Mouse (Mus musculus) heart, adult 2 months (tissue): Measurements from ENCODE around the gene Tmem236. TPM values are rescaled to one million over a fixed set of nuclear protein-coding genes. Genes with fewer than 3 reads are reported as not detected.
A peak's percentile ranks its signal among the peaks of the same experiment; 100 is the strongest.
"Not testable (repeated sequence)": the region's sequence is repeated elsewhere in the genome, so short reads cannot be mapped to it uniquely, and the experiment has no call there.

Experiments
- DNase-seq, 2 experiments: peaks; one replicate each; pipeline ENCODE4 v3.0.0; 2021
- H3K27ac ChIP-seq: fragments of 200-600 bp; 2 replicates; pipeline ENCODE4 v1.8.1; 2022
- H3K27me3 ChIP-seq: fragments of 200-500 bp; 2 replicates; pipeline ENCODE4 v1.6.1; 2012; ENCODE audit warnings: mild to moderate bottlenecking, low read length, inconsistent platforms, mixed read lengths; ENCODE audit not compliant: control insufficient read depth, insufficient read depth
- H3K36me3 ChIP-seq: fragments of 200-500 bp; 2 replicates; pipeline ENCODE4 v1.6.1; 2012; ENCODE audit warnings: low read length, inconsistent platforms; ENCODE audit not compliant: control insufficient read depth, insufficient read depth
- H3K4me1 ChIP-seq: fragments of 200-500 bp; 2 replicates; pipeline ENCODE4 v1.6.1; 2011; ENCODE audit warnings: low read length; ENCODE audit not compliant: control insufficient read depth, insufficient read depth
- H3K4me3 ChIP-seq: fragments of 200-600 bp; 2 replicates; pipeline ENCODE4 v1.8.1; 2022
- H3K79me2 ChIP-seq: fragments of 200-500 bp; replicated peaks from 2 replicates; pipeline ENCODE4 v1.6.1; 2012; ENCODE audit warnings: mild to moderate bottlenecking, inconsistent platforms, low read length, moderate library complexity, mixed read lengths; ENCODE audit not compliant: control insufficient read depth, insufficient read depth
- H3K9ac ChIP-seq: fragments of 200-500 bp; 2 replicates; pipeline ENCODE4 v1.6.1; 2012; ENCODE audit warnings: low read depth, mild to moderate bottlenecking, control low read depth, inconsistent platforms, low read length, mixed read lengths
- CTCF ChIP-seq: fragments of 200-600 bp; IDR thresholded peaks from 2 replicates; pipeline ENCODE4 v1.8.1; 2022; ENCODE audit warnings: antibody characterized with exemption, mild to moderate bottlenecking, moderate library complexity
- EP300 ChIP-seq: fragments of 200-500 bp; IDR thresholded peaks from 2 replicates; pipeline ENCODE4 v1.6.1; 2011; ENCODE audit warnings: low read depth, low read length, control low read depth; ENCODE audit not compliant: insufficient read depth
- POLR2A ChIP-seq: fragments of 200-500 bp; IDR thresholded peaks from 2 replicates; pipeline ENCODE4 v1.6.1; 2011; ENCODE audit warnings: mild to moderate bottlenecking, low read depth, low read length, control low read depth; ENCODE audit not compliant: insufficient read depth
- WGBS: fragments of 180-500 bp; shearing (Covaris S2); methylation state at CpG from one replicate; pipeline ENCODE4 v1.1.7; 2018; 5-methylcytosine and 5-hydroxymethylcytosine counted together
- intact Hi-C: fragments of 180-260 bp; cut with DNase I; formaldehyde crosslinking; loops from one replicate; pipeline ENCODE4 v1.15.1; 2025
- polyA plus RNA-seq: library from polyadenylated mRNA; depleted of rRNA; stranded (reverse); fragments of >200 nt; gene quantifications from 2 replicates; pipeline ENCODE4 v1.2.3, GENCODE M21; 2012
- total RNA-seq, 2 experiments: library from RNA; stranded (reverse); gene quantifications; 2 replicates each; pipeline ENCODE4 v1.2.3; 2021

Tmem236 gene
- total and polyA plus RNA-seq, 3 experiments: 0.08 TPM; not detected in 2

DNA sequence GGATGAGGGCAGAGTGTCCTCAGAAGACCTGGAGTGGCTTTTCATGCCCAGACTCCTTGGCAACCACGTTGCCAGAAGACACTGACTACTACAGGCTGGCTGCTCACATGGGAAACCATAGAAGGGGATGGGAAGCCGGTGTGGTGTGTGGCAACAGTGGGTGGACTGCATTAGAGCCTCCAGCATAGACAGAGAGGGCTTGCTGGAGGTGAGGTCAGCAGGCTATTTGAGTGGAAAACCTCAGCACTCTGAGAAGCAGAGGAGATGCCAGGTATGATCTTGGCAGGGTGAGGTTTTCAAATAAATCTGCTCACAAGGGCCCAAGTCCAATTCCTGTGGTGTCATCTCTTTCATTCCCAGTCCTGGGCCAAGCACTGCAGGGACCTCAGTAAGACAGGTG is 25.3 kb downstream of the Tmem236 start:
- TF ChIP-seq CTCF (no peak), EP300 (no peak), POLR2A (no peak)
- Histone ChIP-seq H3K4me3 (no peak overlapping the region), H3K79me2 (no peaks in the 10 kb centered on the region), H3K4me1 (no peaks in the 10 kb centered on the region), H3K27ac (no peak overlapping the region), H3K36me3 (no peaks in the 10 kb centered on the region), H3K9ac (no peak overlapping the region), H3K27me3 (no peaks in the 10 kb centered on the region)
- 34% methylated on average over 2 of the region's 2 CpGs for WGBS
- intact Hi-C loops: no loop called here
- peak in 1 of 2 experiments; percentile 20 for DNase-seq

DNA sequence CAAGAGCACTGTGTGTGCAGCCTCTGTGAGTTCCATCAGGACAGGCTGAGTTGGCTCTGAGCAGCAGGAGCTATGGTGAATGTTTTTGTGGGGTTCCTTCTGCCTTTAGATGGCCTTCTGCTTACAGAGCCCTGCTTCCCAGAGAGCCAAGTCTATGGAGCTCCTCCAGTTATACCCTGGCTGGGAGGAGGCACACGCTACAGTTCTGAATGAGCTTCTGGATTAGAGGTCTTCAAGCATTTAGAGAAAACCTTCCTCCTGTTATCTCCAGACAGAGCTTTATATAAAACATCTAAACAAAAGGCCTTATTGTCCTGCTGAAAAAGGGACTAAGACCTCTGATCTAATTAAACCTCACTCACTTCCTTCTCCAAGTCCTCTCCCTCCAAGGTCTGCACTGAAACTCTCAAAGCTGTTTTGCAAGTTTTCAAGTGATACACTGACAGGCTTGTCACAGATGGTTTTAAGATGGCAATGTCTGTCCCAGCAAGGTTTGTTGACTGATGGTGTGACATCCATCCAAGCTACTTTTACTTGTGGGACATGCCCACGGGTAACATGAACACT is 26.6 kb downstream of the Tmem236 start:
- WGBS: 80% methylated on average over 1 of the region's 2 CpGs

GRCm38 (mm10) chr2:14204308-14204707 is 30.0 kb downstream of the Tmem236 start:
- 79% methylated on average over 1 of the region's 1 CpGs for WGBS

More for the DNA sequence above, 26.6 kb downstream of the Tmem236 start:
- H3K36me3 ChIP-seq, H3K27me3 ChIP-seq, H3K4me1 ChIP-seq, intact Hi-C loops, H3K79me2 ChIP-seq, H3K4me3 ChIP-seq, H3K27ac ChIP-seq, DNase-seq, H3K9ac ChIP-seq: not testable (repeated sequence)

GRCm38 (mm10) chr2:14206798-14207197 is 32.5 kb downstream of the Tmem236 start:
- Histone ChIP-seq H3K79me2 (no peaks in the 10 kb centered on the region), H3K27me3 (no peaks in the 10 kb centered on the region), H3K27ac (no peak overlapping the region), H3K4me1 (no peaks in the 10 kb centered on the region; the same call in 1 of the 2 replicates), H3K36me3 (no peaks in the 10 kb centered on the region), H3K4me3 (no peak overlapping the region), H3K9ac (no peak overlapping the region)
- TF ChIP-seq EP300: no peak
- TF ChIP-seq CTCF: no peak
- TF ChIP-seq POLR2A: no peak
- intact Hi-C loops: no loop called here
- 69% methylated on average over 4 of the region's 4 CpGs for WGBS
- DNase-seq: no peak

More at GRCm38 (mm10) chr2:14204308-14204707, 30.0 kb downstream of the Tmem236 start:
- Histone ChIP-seq H3K27me3 (no peaks in the 10 kb centered on the region), H3K9ac (no peak overlapping the region), H3K79me2 (no peaks in the 10 kb centered on the region), H3K36me3 (no peaks in the 10 kb centered on the region), H3K27ac (no peak overlapping the region), H3K4me1 (no peaks in the 10 kb centered on the region; the same call in 1 of the 2 replicates), H3K4me3 (no peak overlapping the region)
- no peak for DNase-seq
- TF ChIP-seq POLR2A (no peak), CTCF (no peak), EP300 (no peak)
- intact Hi-C loops: no loop called here

- intact Hi-C loops: no loop called here
- Histone ChIP-seq H3K9ac (no peak overlapping the region), H3K4me3 (no peak overlapping the region), H3K79me2 (no peaks in the 10 kb centered on the region), H3K27ac (no peak overlapping the region), H3K4me1 (no peaks in the 10 kb centered on the region; the same call in 1 of the 2 replicates), H3K36me3 (no peaks in the 10 kb centered on the region), H3K27me3 (no peaks in the 10 kb centered on the region)
- TF ChIP-seq CTCF: no peak
- no peak for TF ChIP-seq POLR2A
- TF ChIP-seq EP300: no peak
- DNase-seq: no peak
- WGBS: 82% methylated on average over 1 of the region's 1 CpGs
Observed at GRCm38 (mm10) chr2:14210731-14211130, 36.4 kb downstream of the Tmem236 start.

- no peak overlapping the region for H3K4me3 ChIP-seq
- DNase-seq: no peak
Observed at GRCm38 (mm10) chr2:14211606-14212005, 37.3 kb downstream of the Tmem236 start.

DNA sequence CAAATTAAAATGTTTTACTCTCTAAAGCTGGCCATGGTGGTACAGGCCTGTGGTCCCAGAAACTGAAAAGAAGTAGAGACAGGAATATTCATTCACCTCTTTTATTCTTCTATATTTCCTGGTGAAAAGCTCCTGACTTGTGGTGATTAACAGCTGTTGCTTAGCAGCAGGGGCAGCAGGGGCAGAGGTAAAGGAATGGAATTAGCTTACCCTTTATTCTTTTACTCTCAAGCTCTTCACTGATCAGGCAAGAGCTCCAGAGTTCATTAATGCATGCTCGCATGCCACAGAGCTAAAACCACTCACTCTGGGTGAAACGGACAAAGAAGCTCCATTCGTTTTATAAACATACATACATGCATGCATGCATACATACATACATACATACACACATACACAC is 40.4 kb downstream of the Tmem236 start:
- WGBS: 81% methylated on average over 3 of the region's 3 CpGs
- Histone ChIP-seq H3K27ac (no peak overlapping the region), H3K4me3 (no peak overlapping the region), H3K27me3 (no peaks in the 10 kb centered on the region), H3K4me1 (no peaks in the 10 kb centered on the region), H3K36me3 (no peaks in the 10 kb centered on the region), H3K79me2 (no peaks in the 10 kb centered on the region), H3K9ac (no peak overlapping the region)
- no peak for DNase-seq
- intact Hi-C loops: no loop called here
- TF ChIP-seq EP300: no peak
- no peak for TF ChIP-seq CTCF
- no peak for TF ChIP-seq POLR2A

More at GRCm38 (mm10) chr2:14211606-14212005, 37.3 kb downstream of the Tmem236 start:
- no peak for TF ChIP-seq EP300
- no peak for TF ChIP-seq POLR2A
- TF ChIP-seq CTCF: no peak
- Histone ChIP-seq H3K79me2 (no peaks in the 10 kb centered on the region), H3K36me3 (no peaks in the 10 kb centered on the region), H3K27me3 (no peaks in the 10 kb centered on the region), H3K4me1 (no peaks in the 10 kb centered on the region; the same call in 1 of the 2 replicates), H3K9ac (no peak overlapping the region), H3K27ac (no peak overlapping the region)
- intact Hi-C loops: no loop called here
